Mouse (Mus musculus) limb, embryonic 11.5 days (tissue): ENCODE data around the gene Defb41. TPM values are rescaled to one million over a fixed set of nuclear protein-coding genes. Genes with fewer than 3 reads are reported as not detected.
"Not testable (repeated sequence)": the region's sequence is repeated elsewhere in the genome, so short reads cannot be mapped to it uniquely, and the experiment has no call there.

ENCODE experiments used
- ATAC-seq: fragments of 200-750 bp; cut with Nextera tagmentation; 2 replicates; pipeline ENCODE4 v1.8.0; 2017; ENCODE audit warnings: low read depth; ENCODE audit not compliant: insufficient number of reproducible peaks, low FRiP score, low TSS enrichment
- DNase-seq: peaks from one replicate; pipeline ENCODE4 v3.0.0-alpha.2; 2015; ENCODE audit warnings: low spot score
- H3K27ac ChIP-seq: fragments of 300-500 bp; sonication (generic); replicated peaks from 2 replicates; pipeline ENCODE4 v1.5.1; 2014; ENCODE audit warnings: low read depth, mild to moderate bottlenecking, low read length
- H3K27me3 ChIP-seq: fragments of 300-500 bp; sonication (generic); 2 replicates; pipeline ENCODE4 v1.6.1; 2014; ENCODE audit warnings: mild to moderate bottlenecking, low read length, mixed read lengths; ENCODE audit not compliant: control insufficient read depth, insufficient read depth
- H3K36me3 ChIP-seq: fragments of 300-500 bp; sonication (generic); 2 replicates; pipeline ENCODE4 v1.6.1; 2014; ENCODE audit warnings: mild to moderate bottlenecking, low read length, moderate library complexity, mixed read lengths; ENCODE audit not compliant: control insufficient read depth, insufficient read depth
- H3K4me1 ChIP-seq: fragments of 300-500 bp; sonication (generic); 2 replicates; pipeline ENCODE4 v1.6.1; 2014; ENCODE audit warnings: low read length, mixed read lengths; ENCODE audit not compliant: control insufficient read depth, insufficient read depth
- H3K4me2 ChIP-seq: fragments of 300-500 bp; sonication (generic); 2 replicates; pipeline ENCODE4 v1.6.1; 2014; ENCODE audit warnings: low read depth, mild to moderate bottlenecking, moderate library complexity; ENCODE audit not compliant: severe bottlenecking
- H3K4me3 ChIP-seq: fragments of 300-500 bp; sonication (generic); 2 replicates; pipeline ENCODE4 v1.5.1; 2014; ENCODE audit warnings: low read depth, low read length
- H3K9ac ChIP-seq: fragments of 300-500 bp; sonication (generic); 2 replicates; pipeline ENCODE4 v1.6.1; 2014; ENCODE audit warnings: mild to moderate bottlenecking, low read length
- H3K9me3 ChIP-seq: fragments of 300-500 bp; sonication (generic); 2 replicates; pipeline ENCODE4 v1.6.1; 2016; ENCODE audit warnings: low read length; ENCODE audit not compliant: control insufficient read depth
- WGBS: fragments of 180-500 bp; shearing (Covaris S2); extraction: QIAGEN DNeasy Blood & Tissue Kit; methylation state at CpG from one replicate; pipeline ENCODE4 v1.1.7; 2014; 5-methylcytosine and 5-hydroxymethylcytosine counted together
- polyA plus RNA-seq: library from polyadenylated mRNA; unstranded; fragments of >200 nt; fragmentation: Nextera tagmentation; extraction: Ambion mirVana; gene quantifications from 2 replicates; pipeline ENCODE4 v1.2.1, GENCODE M21; 2014

The Defb41 gene
- polyA plus RNA-seq, 1 experiment from 2014 or later: not detected

DNA sequence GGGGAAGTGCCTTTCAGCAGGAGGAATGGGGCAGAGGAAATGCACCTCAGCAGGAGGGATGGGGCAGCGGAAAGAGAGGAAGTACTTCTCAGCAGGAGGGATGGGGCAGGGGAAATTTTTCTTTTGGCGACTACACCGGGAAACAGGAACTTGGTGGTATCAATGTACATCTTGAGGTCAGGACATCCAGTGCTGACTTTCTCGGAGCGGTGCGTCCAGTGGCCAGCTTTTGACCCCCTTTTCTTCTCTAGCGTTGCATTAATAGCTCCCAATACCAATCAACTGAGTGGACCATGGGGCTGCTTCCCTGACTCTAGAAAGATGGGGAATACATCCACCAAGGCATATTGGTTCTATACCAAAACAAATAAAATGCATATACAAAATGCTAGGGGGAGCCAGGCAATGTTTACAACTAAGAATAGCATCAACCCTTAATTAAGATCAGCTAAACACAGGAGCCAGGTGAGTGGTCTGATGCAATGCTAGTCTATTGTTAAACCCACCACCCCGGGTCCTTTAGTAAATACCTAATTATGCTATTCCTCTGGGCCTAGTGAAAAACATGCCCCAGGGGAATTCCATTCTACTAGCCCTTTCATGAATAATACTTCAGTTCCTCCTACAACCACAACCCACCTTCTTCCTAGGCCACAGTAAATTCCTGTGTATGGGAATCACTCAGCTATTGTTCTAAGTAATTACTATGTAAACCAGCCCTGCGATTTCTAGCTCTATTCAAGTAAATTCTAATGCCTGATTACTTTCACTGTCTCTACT lies 18.9 kb downstream of the Defb41 start:
- H3K27me3 ChIP-seq, H3K4me2 ChIP-seq, H3K4me1 ChIP-seq, H3K9me3 ChIP-seq, H3K36me3 ChIP-seq, DNase-seq, H3K27ac ChIP-seq, H3K4me3 ChIP-seq, ATAC-seq, H3K9ac ChIP-seq: not testable (repeated sequence)
- WGBS: 88% methylated on average over 9 of the region's 9 CpGs

DNA sequence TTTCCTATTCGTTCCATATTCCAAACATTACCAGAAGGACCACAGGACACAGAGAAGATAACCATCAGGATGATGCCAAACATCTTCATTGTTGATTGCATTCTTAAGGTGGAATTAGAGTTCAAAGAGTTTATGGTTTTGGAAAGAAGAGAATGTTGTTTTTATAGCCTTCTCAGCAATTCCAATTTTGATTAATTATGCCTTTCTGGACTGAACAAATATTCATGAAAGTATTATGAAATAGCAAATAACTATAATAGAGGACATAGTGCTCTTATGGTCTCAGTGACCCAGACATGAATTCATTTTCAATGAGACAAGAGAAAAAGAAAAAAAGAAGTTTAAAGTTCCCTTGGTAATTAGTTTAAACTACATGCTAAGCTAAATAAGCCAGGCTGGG lies 27.6 kb downstream of the Defb41 start, which contains the start of gene Defb18:
TSS of gene Defb18 (minus strand) at position 101 of the 400 bp plus-strand sequence.
- 79% methylated on average over 1 of the region's 1 CpGs for WGBS
- no peak within 1 kb of the TSS for H3K27ac ChIP-seq
- no peak within 1 kb of the TSS for H3K4me2 ChIP-seq
- H3K4me3 ChIP-seq: no peak within 1 kb of the TSS
- no peaks in the 10 kb centered on the region for H3K4me1 ChIP-seq
- no peaks in the 10 kb centered on the region for H3K9me3 ChIP-seq
- H3K27me3 ChIP-seq: no peaks in the 10 kb centered on the region
- no peak within 1 kb of the TSS for H3K9ac ChIP-seq
- ATAC-seq (no peak), DNase-seq (no peak)
- H3K36me3 ChIP-seq: no peaks in the 10 kb centered on the region

DNA sequence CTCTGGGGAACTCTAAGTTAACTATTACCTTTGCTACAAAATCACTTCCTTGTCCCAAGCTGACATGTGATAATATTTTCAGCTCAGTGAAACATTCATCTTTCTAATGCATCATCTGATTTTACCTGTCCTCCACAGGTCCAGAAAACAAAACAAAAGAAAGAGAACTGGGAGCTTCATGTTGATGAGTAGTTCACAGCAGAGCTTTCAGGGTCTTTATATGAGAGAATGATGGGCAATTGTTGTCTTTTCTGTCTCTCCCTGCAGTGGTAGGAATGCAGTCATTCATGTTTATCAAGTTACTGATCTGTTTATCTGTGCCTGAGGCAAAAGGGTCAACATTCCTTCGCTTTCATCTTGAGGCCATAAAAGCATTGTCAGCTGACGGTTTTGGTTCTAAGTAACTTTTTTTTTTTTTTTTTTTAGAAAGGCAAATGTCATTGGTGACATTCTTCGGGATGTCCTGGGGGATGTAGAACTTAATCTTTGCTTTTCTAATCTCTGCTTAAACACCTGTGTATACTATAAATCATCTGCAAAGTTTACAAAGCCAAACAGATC lies 41.5 kb downstream of the Defb41 start:
- Histone ChIP-seq H3K27ac (no peak overlapping the region), H3K9me3 (no peaks in the 10 kb centered on the region), H3K4me3 (no peak overlapping the region), H3K4me2 (no peak overlapping the region), H3K4me1 (no peaks in the 10 kb centered on the region), H3K27me3 (no peaks in the 10 kb centered on the region), H3K9ac (no peak overlapping the region), H3K36me3 (no peaks in the 10 kb centered on the region)
- no peak for DNase-seq
- WGBS: 12% methylated on average over 3 of the region's 3 CpGs
- no peak for ATAC-seq

Other genes with a start within 250 kb of the Defb41 start
- not detected in 2 replicates for gene Crisp4, start 119.2 kb downstream of the Defb41 start, polyA plus RNA-seq
- not detected in 2 replicates for gene Defb18, start 27.7 kb downstream of the Defb41 start, polyA plus RNA-seq